Mouse (Mus musculus): ENCODE data around the gene Htra1.

- TF ChIP-seq POLR2A (IDR thresholded peaks at IDR 0.05; ENCODE audit: control insufficient read depth, low read depth, low read length) (no peak), CTCF (IDR thresholded peaks at IDR 0.05; ENCODE audit: control insufficient read depth, insufficient read depth, insufficient replicate concordance, low read depth, low read length) (no peak)
Observed at GRCm38 (mm10) chr7:130991174-130991789, 55.4 kb downstream of the Htra1 start.
